Mouse (Mus musculus) splenic B cell, adult 2 months (primary cell): ENCODE measurements around the gene Hsd3b7.

Experiments
- DNase-seq: peaks from one replicate; pipeline ENCODE4 v3.0.0-alpha.2; 2011; ENCODE audit warnings: low read depth, low spot score
- H3K27me3 ChIP-seq: 2 replicates; pipeline ENCODE4 v1.6.1; 2012; ENCODE audit warnings: mild to moderate bottlenecking, low read length, moderate library complexity, mixed read lengths; ENCODE audit not compliant: control insufficient read depth, poor library complexity, insufficient read depth, severe bottlenecking
- H3K36me3 ChIP-seq: 2 replicates; pipeline ENCODE4 v1.6.1; 2012; ENCODE audit warnings: mild to moderate bottlenecking, low read length, moderate library complexity, mixed read lengths; ENCODE audit not compliant: control insufficient read depth, poor library complexity, insufficient read depth, severe bottlenecking

The Hsd3b7 gene

GRCm38 (mm10) chr7:127800435-127801009 lies at the start of gene Hsd3b7:
Gene Hsd3b7, plus strand, starts transcription at chr7:127800604.
- Histone ChIP-seq H3K27me3 (no peaks in the 10 kb centered on the region), H3K36me3 (peaks cover 8% of the 10 kb centered on the region)
- DNase-seq, result peak; percentile 78

- no peak for DNase-seq
- H3K27me3 ChIP-seq, result no peaks in the 10 kb centered on the region
- peaks cover 13% of the 10 kb centered on the region for H3K36me3 ChIP-seq
Measured at GRCm38 (mm10) chr7:127751619-127752018, 48.8 kb upstream of the Hsd3b7 start.

- DNase-seq, result no peak
- Histone ChIP-seq H3K36me3 (peaks cover 13% of the 10 kb centered on the region), H3K27me3 (no peaks in the 10 kb centered on the region)
Measured at GRCm38 (mm10) chr7:127752069-127752468, 48.3 kb upstream of the Hsd3b7 start.

DNA sequence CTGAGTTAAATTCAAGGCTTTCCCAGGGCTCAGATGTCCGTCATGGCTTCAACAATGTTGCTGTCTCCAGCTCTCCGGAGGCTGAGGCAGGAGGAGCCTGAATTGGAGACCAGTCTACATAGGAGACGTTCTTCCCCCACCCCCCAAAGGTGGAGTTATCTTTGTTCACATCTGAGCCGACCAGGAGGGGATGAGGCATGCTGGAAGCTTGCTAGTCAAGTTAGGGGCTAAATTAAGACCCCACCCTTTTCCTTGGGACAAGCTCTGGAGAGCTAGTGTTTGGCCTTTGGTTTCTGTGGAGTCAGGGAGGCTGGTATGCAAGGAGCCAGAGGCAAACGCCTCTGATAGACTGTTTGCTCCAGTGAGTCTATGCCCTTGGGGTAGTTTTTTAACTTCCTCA lies 47.2 kb upstream of the Hsd3b7 start:
- DNase-seq, result no peak
- Histone ChIP-seq H3K27me3 (no peaks in the 10 kb centered on the region), H3K36me3 (peaks cover 13% of the 10 kb centered on the region)

GRCm38 (mm10) chr7:127753741-127754140 lies 46.7 kb upstream of the Hsd3b7 start:
- DNase-seq, result no peak
- Histone ChIP-seq H3K36me3 (peaks cover 13% of the 10 kb centered on the region), H3K27me3 (no peaks in the 10 kb centered on the region)

GRCm38 (mm10) chr7:127759716-127760115 lies 40.7 kb upstream of the Hsd3b7 start:
- H3K36me3 ChIP-seq, result 0 out of 2 replicates have a peak, but pooled peaks cover 2% of the 10 kb centered on the region
- H3K27me3 ChIP-seq, result no peaks in the 10 kb centered on the region

GRCm38 (mm10) chr7:127760478-127760877 lies 39.9 kb upstream of the Hsd3b7 start:
- DNase-seq, result no peak
- H3K27me3 ChIP-seq, result no peaks in the 10 kb centered on the region

More at GRCm38 (mm10) chr7:127759716-127760115, 40.7 kb upstream of the Hsd3b7 start:
- peak; percentile 23 for DNase-seq

GRCm38 (mm10) chr7:127761026-127761425 lies 39.4 kb upstream of the Hsd3b7 start:
- no peaks in the 10 kb centered on the region for H3K27me3 ChIP-seq
- peak; percentile 80 for DNase-seq

More at GRCm38 (mm10) chr7:127760478-127760877, 39.9 kb upstream of the Hsd3b7 start:
- H3K36me3 ChIP-seq, result no peaks in the 10 kb centered on the region

GRCm38 (mm10) chr7:127763642-127764041 lies 36.8 kb upstream of the Hsd3b7 start:
- DNase-seq, result no peak
- Histone ChIP-seq H3K27me3 (no peaks in the 10 kb centered on the region), H3K36me3 (peaks cover 1% of the 10 kb centered on the region; the same call in 1 of the 2 replicates)

More at GRCm38 (mm10) chr7:127761026-127761425, 39.4 kb upstream of the Hsd3b7 start:
- no peaks in the 10 kb centered on the region for H3K36me3 ChIP-seq

GRCm38 (mm10) chr7:127765756-127766155 lies 34.6 kb upstream of the Hsd3b7 start:
- H3K36me3 ChIP-seq, result peaks cover 1% of the 10 kb centered on the region; the same call in 1 of the 2 replicates
- no peak for DNase-seq
- no peaks in the 10 kb centered on the region for H3K27me3 ChIP-seq

- H3K36me3 ChIP-seq, result peaks cover 1% of the 10 kb centered on the region; the same call in 1 of the 2 replicates
- no peaks in the 10 kb centered on the region for H3K27me3 ChIP-seq
- DNase-seq, result no peak
Measured at GRCm38 (mm10) chr7:127766851-127767609, 33.4 kb upstream of the Hsd3b7 start.

DNA sequence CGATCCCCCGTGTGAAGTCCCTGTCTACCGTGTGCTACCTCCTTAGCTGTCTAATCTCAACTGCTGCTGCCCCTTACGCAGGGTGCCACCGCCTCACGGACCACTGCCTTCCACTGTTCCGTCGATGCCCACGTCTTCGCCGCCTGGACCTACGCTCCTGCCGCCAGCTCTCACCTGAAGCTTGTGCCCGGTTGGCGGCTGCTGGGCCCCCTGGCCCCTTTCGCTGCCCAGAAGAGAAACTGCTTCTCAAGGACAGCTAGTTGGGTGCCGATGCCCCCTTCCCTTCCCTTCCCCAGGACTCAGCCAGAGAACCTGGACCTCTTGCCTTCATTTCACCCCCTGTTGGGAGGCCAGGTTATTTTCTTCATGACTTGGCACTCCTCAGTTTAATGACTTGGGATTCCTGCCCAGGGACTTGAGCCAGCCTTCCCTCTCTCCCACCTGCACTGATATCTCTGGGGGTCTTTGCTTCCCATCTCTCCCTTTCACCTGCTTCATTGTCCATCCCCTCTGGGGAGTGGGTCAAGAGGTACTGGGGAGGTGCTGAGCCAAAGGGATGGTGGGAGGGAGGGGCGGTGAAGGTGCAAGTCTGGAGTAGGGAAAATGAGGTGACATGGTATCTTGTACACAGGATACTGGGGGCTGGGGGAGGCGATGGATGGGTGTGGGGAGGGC lies 32.6 kb upstream of the Hsd3b7 start:
- DNase-seq, result no peak
- Histone ChIP-seq H3K27me3 (no peaks in the 10 kb centered on the region), H3K36me3 (peaks cover 1% of the 10 kb centered on the region; the same call in 1 of the 2 replicates)

DNA sequence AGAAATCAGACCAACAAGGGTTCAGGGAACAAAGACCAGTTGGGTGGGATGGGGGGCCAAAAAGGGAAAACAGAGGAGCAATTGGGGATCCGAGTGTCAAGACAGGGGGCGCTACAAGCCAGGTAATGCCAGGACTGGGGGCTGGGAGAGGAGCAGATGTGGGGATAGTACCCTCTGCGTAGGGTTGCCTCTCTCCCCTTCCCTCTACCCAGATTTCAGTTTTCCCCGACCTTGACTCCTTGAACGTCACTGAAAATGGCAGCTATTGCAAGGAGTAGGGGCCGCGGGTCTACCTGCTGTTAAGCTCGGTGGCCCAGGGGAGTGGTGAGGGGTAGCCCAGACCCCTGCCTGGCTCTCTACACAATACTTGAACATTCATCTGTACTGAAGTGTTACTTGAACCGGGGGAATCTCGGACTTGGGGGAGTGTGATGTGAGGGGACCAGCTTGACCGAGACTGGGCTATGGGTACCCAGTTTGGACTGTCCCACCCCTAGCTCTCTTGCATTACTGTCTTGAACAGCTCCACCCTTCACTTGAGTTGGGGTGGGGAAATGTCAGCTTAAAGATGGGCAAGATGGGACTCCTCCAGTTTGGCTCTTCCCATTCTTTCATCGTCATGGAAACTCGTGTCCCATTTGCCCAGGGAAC lies 31.9 kb upstream of the Hsd3b7 start:
- DNase-seq, result peak; percentile 20
- Histone ChIP-seq H3K27me3 (no peaks in the 10 kb centered on the region), H3K36me3 (peaks cover 1% of the 10 kb centered on the region; the same call in 1 of the 2 replicates)

DNA sequence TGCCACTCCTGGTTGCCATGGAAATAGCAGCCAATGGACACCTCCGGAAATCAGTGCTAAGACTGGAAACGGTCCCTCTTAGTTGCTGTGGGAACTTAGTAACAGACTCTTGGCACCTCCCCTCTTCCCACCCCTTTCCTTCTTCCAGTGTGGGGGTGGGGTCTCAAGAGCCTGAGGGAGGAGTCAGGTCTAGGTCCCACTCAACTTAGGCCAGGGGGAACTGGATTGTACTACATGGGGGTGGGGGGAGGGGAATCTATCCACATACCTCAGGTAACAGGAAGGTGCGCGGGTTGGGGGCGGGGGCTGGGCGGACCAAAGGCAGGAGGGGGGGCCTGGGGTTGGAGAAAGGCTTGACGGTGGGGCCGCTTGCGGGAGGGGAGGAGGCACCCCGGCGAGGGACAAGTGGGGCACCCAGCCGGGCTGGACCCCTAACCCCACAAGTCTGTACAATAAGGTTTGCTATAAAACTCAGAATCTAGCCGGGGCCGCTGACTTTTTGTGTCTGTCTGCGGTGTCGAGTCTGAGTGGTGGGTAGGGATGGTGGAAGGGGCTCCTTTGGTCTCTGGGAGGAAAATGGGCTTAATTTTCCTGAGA lies 31.3 kb upstream of the Hsd3b7 start:
- Histone ChIP-seq H3K27me3 (no peaks in the 10 kb centered on the region), H3K36me3 (peaks cover 1% of the 10 kb centered on the region; the same call in 1 of the 2 replicates)
- peak; percentile 65 for DNase-seq
